14 mouse cellular contexts compared by ENCODE assay signal in genomic region chr12:38047256-38047655, GRCm38 (mm10).
"Had no signal": no experiment of that assay in that cellular context is flagged by ENCODE, and none has a peak within 500 bp of the region (broad histone marks: within the 10 kb centered on the region; RNA-seq: fewer than 3 reads in every experiment).

No protein-coding gene starts in this region.

- DNase-seq: gastrocnemius, adult 2 months; gastrocnemius, postnatal 10 days; gastrocnemius, postnatal 25 days; heart, adult 2 months; heart, postnatal 14 days; heart, postnatal 36 days; kidney, adult 11 months; kidney, adult 2 months; kidney, adult 9 months; kidney, postnatal 14 days; kidney, postnatal 36 days; layer of hippocampus, adult 9-11 months; layer of hippocampus, postnatal 36 days; left cerebral cortex, postnatal 4 days had no signal
